Mouse (Mus musculus) lung, embryonic 16.5 days (tissue): ENCODE results near the gene Fut11. TPM values are rescaled to one million over a fixed set of nuclear protein-coding genes. Genes with fewer than 3 reads are reported as not detected.

ENCODE experiments used
- ATAC-seq: fragments of 200-750 bp; cut with Nextera tagmentation; 2 replicates; pipeline ENCODE4 v1.8.0; 2017; ENCODE audit warnings: low read depth, mild to moderate bottlenecking, moderate library complexity
- H3K27ac ChIP-seq: fragments of 300-500 bp; sonication (generic); 2 replicates; pipeline ENCODE4 v1.5.1; 2014; ENCODE audit warnings: mild to moderate bottlenecking, control low read depth, low read length
- H3K27me3 ChIP-seq: fragments of 300-500 bp; sonication (generic); 2 replicates; pipeline ENCODE4 v1.6.1; 2014; ENCODE audit warnings: low read depth, low read length, mixed read lengths; ENCODE audit not compliant: control insufficient read depth, insufficient read depth
- H3K36me3 ChIP-seq: fragments of 300-500 bp; sonication (generic); 2 replicates; pipeline ENCODE4 v1.6.1; 2014; ENCODE audit warnings: low read length; ENCODE audit not compliant: control insufficient read depth, insufficient read depth
- H3K4me1 ChIP-seq: fragments of 300-500 bp; sonication (generic); replicated peaks from 2 replicates; pipeline ENCODE4 v1.6.1; 2014; ENCODE audit warnings: low read length, mixed read lengths; ENCODE audit not compliant: control insufficient read depth, insufficient read depth
- H3K4me2 ChIP-seq: fragments of 300-500 bp; sonication (generic); 2 replicates; pipeline ENCODE4 v1.6.1; 2014; ENCODE audit warnings: low read depth, low read length, control low read depth
- H3K4me3 ChIP-seq: fragments of 300-500 bp; sonication (generic); 2 replicates; pipeline ENCODE4 v1.5.1; 2014; ENCODE audit warnings: mild to moderate bottlenecking, low read length, control low read depth
- H3K9ac ChIP-seq: fragments of 300-500 bp; sonication (generic); 2 replicates; pipeline ENCODE4 v1.6.1; 2014; ENCODE audit warnings: low read length, control low read depth
- H3K9me3 ChIP-seq: fragments of 300-500 bp; sonication (generic); 2 replicates; pipeline ENCODE4 v1.6.1; 2016; ENCODE audit warnings: low read length; ENCODE audit not compliant: control insufficient read depth
- WGBS: fragments of 180-500 bp; shearing (Covaris S2); extraction: QIAGEN DNeasy Blood & Tissue Kit; methylation state at CpG from one replicate; pipeline ENCODE4 v1.1.7; 2014; 5-methylcytosine and 5-hydroxymethylcytosine counted together
- polyA plus RNA-seq: library from polyadenylated mRNA; unstranded; fragments of >200 nt; fragmentation: Nextera tagmentation; extraction: Ambion mirVana; gene quantifications from 2 replicates; pipeline ENCODE4 v1.2.1, GENCODE M21; 2015

Gene Fut11
- polyA plus RNA-seq, 1 experiment from 2014 or later = 30.7 TPM

DNA sequence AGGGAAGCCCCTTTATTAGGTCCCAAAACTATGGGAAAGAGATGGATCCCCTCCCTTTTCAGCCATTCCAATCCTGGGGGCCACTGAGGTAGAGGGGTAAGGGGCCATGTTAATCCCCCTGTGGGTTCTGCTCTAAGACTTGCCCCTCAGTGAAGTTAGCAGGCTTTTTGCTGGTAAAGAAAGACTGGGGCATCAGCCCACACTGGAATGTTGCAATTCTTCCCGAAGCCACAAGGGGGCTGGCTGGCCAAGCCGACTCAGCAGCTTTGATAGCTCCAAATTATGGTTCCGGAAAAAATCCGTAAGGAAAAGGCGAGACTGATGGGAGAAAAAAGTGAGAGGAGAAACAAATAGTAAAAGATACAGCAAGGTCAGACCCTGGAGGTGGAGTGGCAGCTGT lies 29.3 kb downstream of the Fut11 start:
- 18% methylated on average over 5 of the region's 5 CpGs for WGBS
- Histone ChIP-seq H3K36me3 (peaks cover 69% of the 10 kb centered on the region), H3K27me3 (no peaks in the 10 kb centered on the region), H3K9me3 (no peaks in the 10 kb centered on the region), H3K27ac (no peak overlapping the region), H3K9ac (no peak overlapping the region), H3K4me3 (no peak overlapping the region), H3K4me1 (no peaks in the 10 kb centered on the region), H3K4me2 (no peak overlapping the region)
- ATAC-seq = peak; percentile 32; the same call in 1 of the 2 replicates

DNA sequence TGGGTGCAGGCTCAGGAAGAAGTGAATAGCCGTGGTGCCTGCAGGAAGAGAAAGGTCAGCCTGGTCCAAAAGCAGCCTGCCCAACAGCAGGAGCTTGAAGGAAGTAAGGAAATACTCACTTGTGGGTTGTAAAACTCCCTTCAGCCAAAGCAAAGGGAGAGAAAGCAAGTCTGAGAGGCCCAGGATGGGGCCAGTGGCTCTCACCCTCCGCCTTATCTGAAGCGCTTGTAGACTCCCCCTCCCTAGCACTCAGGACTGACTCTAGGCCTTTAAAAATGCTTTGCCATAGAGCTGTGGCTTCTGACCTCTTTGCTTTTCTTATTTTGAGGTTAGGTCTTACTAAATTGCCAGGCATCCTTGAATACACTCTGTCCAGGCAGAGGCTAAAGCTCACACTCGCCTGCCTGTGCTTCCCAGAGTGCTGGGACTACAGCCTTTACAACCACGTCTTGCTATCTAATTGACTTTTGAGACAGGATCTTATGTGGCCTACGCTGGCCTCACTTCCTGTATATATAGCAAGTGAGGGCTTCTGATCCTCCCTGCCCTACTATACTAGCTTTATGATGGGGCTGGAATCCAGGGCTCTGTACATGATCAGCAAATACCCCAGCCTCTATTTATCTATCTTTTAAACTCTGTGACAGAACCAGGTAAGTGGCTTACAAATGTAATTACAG lies 31.0 kb downstream of the Fut11 start:
- no peak overlapping the region for H3K9ac ChIP-seq
- H3K27ac ChIP-seq = no peak overlapping the region
- H3K27me3 ChIP-seq = no peaks in the 10 kb centered on the region
- H3K4me3 ChIP-seq = no peak overlapping the region
- peaks cover 68% of the 10 kb centered on the region for H3K36me3 ChIP-seq
- WGBS = 64% methylated on average over 6 of the region's 6 CpGs
- H3K4me1 ChIP-seq = no peaks in the 10 kb centered on the region
- no peak for ATAC-seq
- no peaks in the 10 kb centered on the region for H3K9me3 ChIP-seq
- no peak overlapping the region for H3K4me2 ChIP-seq

DNA sequence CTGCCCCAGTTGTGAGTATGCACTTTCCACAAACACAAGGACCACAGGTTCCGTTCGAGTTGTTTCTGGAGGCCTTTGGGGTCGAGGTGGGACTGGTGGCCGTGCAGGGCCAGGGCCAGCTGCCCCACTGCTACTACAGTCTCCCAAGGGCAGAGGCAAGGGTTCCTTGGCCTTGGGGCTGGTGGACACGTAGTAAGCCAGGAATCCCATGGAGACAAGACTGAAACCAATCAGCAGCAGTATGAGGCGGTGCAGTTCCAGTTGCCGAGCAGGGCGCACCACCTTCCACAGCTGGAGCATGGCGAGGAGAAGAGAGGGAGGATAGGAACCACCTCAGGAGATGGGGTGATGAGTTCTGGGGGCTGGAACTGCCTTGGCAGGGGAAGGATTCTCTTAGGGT lies 35.1 kb downstream of the Fut11 start:
- H3K4me3 ChIP-seq = no peak overlapping the region
- H3K4me2 ChIP-seq = no peak overlapping the region
- no peak for ATAC-seq
- WGBS = 91% methylated on average over 9 of the region's 9 CpGs
- H3K27ac ChIP-seq = no peak overlapping the region
- H3K9me3 ChIP-seq = no peaks in the 10 kb centered on the region
- peaks cover 36% of the 10 kb centered on the region for H3K36me3 ChIP-seq
- no peaks in the 10 kb centered on the region for H3K27me3 ChIP-seq
- H3K4me1 ChIP-seq = peaks cover 8% of the 10 kb centered on the region
- H3K9ac ChIP-seq = no peak overlapping the region

DNA sequence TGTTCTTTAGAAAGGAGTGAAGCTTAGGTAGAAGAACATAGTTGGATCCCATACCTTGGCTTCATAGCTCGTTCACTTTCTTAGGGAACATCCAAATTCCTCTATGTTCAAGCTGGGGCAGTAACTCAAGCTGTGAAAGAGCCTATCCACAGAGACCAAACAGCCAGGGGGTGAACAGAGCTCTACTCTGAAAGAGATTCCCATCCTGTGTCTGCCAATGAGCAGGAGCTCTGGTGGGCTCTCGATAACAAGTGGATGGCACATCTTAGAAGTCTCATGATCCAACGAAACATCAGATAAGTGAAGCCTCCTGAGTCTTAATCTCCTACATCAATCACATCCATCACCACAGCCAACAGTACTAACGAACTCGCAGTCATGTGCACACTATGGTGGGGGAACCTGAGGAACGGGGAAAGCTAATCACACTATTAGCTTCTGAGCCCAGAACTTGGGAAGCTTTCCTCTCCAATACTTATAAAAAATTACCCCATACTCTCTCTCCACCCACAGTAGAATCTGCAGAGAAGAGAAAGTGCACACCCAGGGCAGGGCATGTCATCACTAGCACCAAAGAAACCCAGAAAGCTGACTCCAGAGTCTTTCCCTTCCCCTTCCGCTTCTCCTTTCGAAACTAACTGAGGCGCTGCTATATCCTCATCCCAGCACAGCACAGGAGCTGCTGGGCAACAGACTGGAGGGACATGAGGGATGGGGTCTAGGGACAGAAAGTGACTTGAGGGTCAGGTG lies 36.3 kb downstream of the Fut11 start:
- H3K9ac ChIP-seq = no peak overlapping the region
- H3K9me3 ChIP-seq = no peaks in the 10 kb centered on the region
- no peak overlapping the region for H3K27ac ChIP-seq
- H3K36me3 ChIP-seq = peaks cover 29% of the 10 kb centered on the region
- no peaks in the 10 kb centered on the region for H3K27me3 ChIP-seq
- H3K4me2 ChIP-seq = no peak overlapping the region
- no peak for ATAC-seq
- H3K4me3 ChIP-seq = no peak overlapping the region
- H3K4me1 ChIP-seq = peaks cover 8% of the 10 kb centered on the region
- 84% methylated on average over 9 of the region's 9 CpGs for WGBS

DNA sequence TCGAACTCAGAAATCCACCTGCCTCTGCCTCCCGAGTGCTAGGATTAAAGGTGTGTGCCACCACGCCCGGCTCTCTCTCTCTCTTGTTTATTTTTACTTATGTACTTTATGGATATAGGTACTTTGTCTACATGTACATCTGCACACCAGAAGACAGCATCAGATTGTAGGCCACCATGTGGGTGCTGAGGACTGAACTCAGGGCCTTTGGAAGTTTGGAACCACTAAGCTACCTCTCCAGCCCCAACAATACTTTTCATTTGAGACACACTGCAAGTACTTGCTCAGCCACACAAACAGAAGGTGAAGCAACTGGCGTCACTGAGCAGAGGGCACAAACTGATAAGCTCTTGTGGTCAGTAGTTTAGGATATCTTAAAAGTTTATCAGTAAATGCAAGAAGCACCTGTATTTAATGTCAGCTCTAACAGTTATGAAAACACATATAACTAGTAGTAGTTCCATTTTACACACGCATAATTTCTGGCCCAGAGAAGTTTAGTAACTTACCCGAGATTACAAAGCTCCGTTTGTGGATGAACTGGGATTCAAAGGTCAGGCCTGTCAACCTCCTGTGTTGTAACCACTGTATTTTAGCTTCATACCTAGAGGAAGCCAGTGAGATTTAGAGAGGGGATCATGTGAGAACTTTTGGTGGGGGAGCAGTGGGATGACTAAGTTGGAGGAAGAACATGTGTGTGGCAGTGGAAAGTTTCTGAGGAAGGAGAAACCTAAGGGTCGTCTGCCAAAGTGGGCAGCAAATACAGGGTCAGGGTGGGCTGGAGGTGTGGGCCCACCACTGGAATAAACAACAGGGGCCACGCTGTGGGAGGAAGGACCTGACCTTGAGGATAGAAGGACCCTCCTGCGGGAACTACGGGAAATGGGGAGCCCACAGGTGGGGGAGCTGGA lies 38.5 kb downstream of the Fut11 start:
- ATAC-seq = no peak; the same call in 1 of the 2 replicates
- Histone ChIP-seq H3K27me3 (no peaks in the 10 kb centered on the region), H3K4me1 (peaks cover 8% of the 10 kb centered on the region), H3K4me3 (peak overlapping the region; percentile 80), H3K27ac (peak overlapping the region; percentile 91), H3K4me2 (peak overlapping the region; percentile 83), H3K9me3 (no peaks in the 10 kb centered on the region), H3K36me3 (peaks cover 24% of the 10 kb centered on the region), H3K9ac (peak overlapping the region; percentile 91)
- 36% methylated on average over 12 of the region's 12 CpGs for WGBS

DNA sequence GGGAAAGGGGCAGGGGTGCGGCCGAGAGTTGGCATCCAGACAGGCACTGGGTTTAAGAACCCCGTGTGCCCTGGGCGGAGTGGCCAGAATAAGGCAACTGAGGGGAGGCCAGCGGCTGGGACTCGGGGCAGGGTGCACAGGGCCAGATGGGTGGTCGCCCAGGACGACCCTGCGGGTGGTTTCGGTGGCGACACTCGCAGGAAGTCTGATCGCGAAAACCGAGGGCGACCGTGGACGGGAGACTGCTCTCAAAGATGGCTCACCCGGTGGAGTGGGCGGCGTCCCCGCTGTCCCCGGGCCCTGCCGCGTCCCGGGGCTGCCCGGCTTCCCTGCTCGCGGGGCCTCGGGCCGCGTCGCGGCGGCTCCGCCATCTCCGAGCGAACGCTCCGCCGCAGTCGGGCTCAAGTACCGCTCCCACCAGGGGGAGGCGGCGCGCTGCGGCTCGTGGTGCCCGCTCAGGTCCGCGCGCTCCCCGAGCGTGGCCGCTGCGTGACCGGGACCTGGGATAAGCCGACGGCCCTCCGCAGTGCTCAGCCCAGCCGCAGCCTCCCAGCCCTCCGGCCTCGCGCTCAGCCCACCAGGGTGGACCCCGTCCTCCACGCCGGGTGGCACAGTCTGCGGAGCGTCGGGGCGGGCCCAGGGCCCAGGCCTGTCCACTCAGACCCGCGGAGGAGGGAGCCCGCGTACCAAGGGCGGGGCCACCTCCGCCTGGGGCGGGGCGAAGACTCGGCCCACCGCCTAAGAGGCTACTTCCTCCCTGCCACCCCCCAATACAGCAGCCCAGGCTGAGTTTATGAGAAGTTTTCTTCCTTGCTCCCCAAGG lies 39.4 kb downstream of the Fut11 start, which contains the start of gene Ndst2:
Gene Ndst2, minus strand, starts transcription at position 611 of the 823 bp plus-strand sequence.
- ATAC-seq = peak; percentile 99
- H3K9me3 ChIP-seq = no peaks in the 10 kb centered on the region
- WGBS = under 1% methylated on average over 65 of the region's 81 CpGs
- H3K27ac ChIP-seq = peak within 1 kb of the TSS; percentile 91
- H3K4me1 ChIP-seq = peaks cover 8% of the 10 kb centered on the region
- peak within 1 kb of the TSS; percentile 83 for H3K4me2 ChIP-seq
- H3K4me3 ChIP-seq = peak within 1 kb of the TSS; percentile 80
- no peaks in the 10 kb centered on the region for H3K27me3 ChIP-seq
- peaks cover 20% of the 10 kb centered on the region for H3K36me3 ChIP-seq
- peak within 1 kb of the TSS; percentile 91 for H3K9ac ChIP-seq

DNA sequence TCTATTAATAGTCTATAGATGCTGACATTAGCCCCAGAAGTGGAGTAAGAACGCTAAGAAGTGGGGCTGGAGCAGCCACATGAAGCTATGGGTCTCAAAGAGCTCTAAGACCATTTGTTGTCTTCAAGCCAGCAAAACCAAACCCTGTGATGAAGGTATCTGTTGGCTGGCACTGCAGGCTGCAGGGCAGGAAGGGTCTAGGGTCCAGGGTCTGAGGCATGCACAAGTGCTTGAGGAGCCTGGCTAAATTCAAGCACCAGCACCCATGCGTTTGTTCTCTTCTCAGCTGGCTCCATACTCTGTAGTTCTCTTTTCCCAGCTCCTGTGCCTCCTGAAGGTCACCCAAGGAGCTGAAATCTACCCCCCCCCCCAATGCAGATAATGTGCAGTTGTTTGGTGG lies 40.3 kb downstream of the Fut11 start:
- peaks cover 11% of the 10 kb centered on the region for H3K36me3 ChIP-seq
- 39% methylated on average over 2 of the region's 2 CpGs for WGBS
- no peak overlapping the region for H3K9ac ChIP-seq
- no peak overlapping the region for H3K4me3 ChIP-seq
- peak overlapping the region; percentile 3; the same call in 1 of the 2 replicates for H3K27ac ChIP-seq
- H3K4me1 ChIP-seq = peaks cover 8% of the 10 kb centered on the region
- no peak overlapping the region for H3K4me2 ChIP-seq
- no peaks in the 10 kb centered on the region for H3K27me3 ChIP-seq
- no peak for ATAC-seq
- no peaks in the 10 kb centered on the region for H3K9me3 ChIP-seq

DNA sequence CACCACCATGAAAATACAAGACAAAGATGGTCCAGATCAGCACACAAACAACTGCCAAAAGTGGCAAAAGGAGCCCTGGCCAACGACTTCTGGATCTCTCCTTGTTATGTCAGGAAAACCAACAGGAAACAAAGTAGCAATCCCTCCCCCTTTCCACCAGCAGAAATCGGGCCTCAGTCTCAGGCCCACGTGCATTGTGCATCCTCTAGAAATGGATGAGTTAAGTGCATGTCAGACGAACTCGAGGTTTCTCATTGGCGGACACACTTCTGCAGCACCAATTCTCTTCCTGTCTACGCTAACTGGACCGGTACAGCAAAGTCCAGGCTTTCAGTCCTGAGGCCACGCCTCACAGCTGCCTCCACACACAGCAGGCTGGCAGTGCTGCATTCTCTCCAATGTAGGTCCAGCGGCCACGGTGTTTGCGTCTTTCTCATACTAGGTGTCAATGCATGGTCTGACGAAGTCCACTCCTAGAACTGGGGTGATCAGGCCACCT lies 41.2 kb downstream of the Fut11 start:
- no peaks in the 10 kb centered on the region for H3K27me3 ChIP-seq
- no peaks in the 10 kb centered on the region for H3K9me3 ChIP-seq
- no peak overlapping the region for H3K9ac ChIP-seq
- H3K4me3 ChIP-seq = no peak overlapping the region
- no peak for ATAC-seq
- H3K4me2 ChIP-seq = no peak overlapping the region
- peaks cover 8% of the 10 kb centered on the region; the same call in 1 of the 2 replicates for H3K36me3 ChIP-seq
- peaks cover 8% of the 10 kb centered on the region for H3K4me1 ChIP-seq
- H3K27ac ChIP-seq = no peak overlapping the region
- WGBS = 76% methylated on average over 13 of the region's 13 CpGs
